Mouse (Mus musculus) c-Kit-positive CD71-negative TER-119-negative erythroid progenitor cells, embryonic 14.5 days (primary cell): ENCODE measurements around the gene Kif3a.

Experiments
- DNase-seq: peaks from one replicate; pipeline ENCODE4 v3.0.0-alpha.2; 2013; ENCODE audit warnings: low read depth

Gene Kif3a

DNA sequence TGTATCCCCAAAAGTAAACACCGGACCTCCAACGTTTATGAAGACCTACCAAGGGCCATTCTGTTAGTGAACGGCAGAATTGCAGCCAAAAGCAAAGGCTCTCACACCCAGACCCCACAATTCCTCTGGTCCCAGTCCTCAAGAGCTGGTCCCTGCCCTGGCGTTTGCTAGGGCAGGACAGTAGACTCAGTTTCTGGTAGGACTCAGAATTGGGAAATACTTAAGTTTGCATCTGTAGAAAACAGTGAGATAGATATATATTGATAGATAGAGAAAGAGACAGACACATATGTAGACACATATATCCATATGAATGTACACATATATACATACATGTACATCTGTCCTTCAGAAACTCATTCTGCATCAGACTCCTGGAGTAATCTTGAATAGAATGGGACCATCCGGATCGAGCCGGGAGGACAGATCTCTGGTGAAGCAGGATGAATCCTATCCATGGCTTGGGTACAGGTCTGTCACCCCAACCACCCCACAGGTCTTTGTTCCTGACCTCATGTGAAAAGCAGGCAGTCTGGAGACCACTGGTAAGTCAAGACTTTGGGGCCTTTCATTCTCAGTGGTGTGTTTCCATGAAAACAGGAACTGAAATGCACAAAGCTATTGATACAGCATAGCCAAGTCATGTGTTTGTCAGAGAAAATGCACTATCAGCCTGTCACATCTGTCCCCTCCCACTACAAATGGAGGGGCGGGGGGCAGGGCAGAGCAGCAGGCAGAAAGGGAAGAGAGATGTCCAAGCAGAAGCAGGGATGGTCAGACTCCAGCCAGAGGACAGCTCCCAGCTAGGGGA, 49.8 kb downstream of the Kif3a start:
- no peak for DNase-seq

DNA sequence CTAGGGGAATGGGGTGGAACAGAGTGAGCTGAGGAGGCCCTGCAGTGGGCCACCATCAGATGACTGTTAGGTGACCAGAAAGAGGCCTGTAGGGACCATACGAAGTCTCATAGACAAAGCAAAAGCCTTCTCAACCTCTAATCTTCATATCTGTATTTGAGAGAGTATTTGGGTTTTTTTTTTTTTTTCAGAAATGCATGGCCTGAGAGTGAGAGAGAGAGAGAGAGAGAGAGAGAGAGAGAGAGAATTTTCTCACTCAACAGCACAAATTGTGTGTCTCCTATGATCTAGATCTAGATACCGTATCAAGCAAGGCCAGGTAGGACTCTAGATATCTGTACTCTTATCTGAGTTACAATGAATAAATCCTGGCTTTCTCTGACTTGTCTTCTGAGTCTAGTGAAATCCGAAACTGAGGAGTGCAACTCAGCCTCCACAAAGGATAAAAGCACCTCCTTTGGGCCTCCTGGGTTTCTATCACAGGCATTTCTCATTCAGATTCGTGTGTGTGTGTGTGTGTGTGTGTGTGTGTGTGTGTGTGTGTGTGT, 50.5 kb downstream of the Kif3a start:
- DNase-seq: no peak

DNA sequence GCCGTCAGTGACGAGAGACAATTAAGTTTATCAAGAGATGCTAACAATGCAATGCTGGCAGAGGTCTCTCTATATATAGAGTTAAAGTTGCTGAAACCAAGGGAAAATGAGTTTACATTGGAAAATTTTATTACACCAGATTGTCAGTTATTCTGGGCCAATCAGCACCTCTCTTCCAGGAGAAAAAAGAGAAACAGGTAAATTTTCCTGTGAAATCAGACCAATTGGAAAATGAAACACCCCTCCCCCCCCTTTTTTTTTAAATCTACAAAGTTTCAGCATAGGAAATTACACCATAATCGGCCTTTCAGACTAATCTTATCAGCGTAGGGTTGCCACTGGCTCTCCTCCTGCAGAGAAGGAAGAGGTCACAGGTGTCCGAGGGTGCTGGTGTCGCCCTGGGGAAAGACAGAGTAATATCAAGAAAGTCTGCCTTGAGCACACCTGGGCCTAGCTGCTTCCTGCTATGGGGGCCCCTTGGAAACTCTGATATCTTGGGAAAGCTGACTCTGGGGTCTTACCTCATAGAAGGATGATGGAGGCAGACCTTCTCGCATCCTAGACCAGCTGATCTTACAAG, 51.5 kb downstream of the Kif3a start, which contains the start of gene Il4:
TSS of gene Il4 (minus strand) at position 51 of the 580 bp plus-strand sequence.
- DNase-seq: no peak

DNA sequence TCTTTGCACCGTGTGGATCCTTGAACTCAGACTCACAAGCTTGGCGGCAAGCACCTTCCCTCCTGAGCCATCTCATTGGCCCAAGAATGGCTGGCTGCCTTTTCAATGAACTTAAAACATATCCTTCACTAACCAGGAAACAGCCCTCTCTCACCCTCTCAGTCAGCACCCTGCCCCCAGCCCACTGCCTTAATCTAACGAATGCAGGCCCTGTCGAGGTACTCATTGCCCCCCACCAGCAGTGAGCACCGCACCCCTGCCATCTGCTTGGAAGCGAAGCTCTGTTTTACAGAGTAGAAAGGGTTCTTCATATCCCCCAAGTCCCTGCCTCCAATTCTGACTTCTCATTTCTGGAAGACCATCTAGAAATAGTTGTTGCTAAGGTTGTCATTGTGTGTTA, 52.2 kb downstream of the Kif3a start:
- no peak for DNase-seq

DNA sequence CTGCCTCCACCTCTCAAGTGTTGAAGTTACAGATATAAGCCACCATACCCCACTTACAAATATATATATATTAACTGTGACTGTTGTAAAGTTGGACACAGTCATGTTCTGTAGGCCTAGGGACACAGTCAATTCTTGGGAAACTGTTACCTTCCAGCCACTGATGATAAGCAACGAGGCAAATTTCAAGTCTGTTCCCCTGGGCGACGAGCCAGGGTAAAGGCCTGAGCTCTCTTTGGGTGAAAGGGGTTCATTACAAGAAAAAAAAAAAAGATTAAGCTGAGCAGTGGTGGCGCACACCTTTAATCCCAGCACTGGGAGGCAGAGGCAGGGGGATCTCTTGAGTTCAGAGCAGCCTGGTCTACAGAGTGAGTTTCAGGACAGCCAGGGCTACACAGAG, 52.9 kb downstream of the Kif3a start:
- DNase-seq: no peak

DNA sequence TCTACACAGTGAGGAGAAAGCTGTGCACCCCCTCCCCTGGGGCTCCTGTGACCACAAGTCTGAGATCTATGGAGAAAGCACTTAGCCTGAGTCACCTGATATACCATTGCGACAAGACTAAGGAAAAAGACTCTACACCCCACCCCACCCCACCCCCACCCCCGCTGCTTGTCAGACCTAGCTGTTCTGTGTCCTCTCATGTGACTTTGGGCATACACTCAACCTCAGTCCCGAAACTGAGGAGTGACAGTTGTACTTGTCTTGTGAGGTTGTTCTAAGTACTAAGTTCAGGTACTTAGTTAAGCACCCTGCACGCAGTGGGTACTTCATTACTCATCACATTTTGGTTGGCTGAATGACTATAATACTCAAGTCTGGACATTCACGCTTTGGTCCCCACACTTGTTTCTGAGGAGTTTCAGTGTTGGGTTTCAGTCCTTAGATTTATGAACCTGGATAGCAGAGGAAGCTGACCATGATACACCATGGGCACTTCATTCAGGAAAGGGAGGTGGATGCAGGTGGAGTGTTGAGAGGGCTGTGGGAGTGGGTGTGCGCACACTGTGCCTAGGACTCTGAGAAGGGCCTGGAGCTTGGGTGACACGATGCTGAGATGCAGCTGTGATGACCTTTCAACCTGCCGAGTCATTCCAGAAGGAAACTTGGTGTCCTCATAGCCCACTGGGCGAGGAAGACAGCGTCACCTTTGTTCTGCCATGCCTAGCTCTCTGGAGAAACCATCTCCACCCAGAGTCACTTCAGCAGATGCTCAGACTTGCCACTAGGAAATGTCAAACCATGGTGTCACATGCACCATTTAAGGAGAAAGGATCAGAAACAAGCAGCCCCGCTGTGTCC, 54.6 kb downstream of the Kif3a start:
- no peak for DNase-seq

DNA sequence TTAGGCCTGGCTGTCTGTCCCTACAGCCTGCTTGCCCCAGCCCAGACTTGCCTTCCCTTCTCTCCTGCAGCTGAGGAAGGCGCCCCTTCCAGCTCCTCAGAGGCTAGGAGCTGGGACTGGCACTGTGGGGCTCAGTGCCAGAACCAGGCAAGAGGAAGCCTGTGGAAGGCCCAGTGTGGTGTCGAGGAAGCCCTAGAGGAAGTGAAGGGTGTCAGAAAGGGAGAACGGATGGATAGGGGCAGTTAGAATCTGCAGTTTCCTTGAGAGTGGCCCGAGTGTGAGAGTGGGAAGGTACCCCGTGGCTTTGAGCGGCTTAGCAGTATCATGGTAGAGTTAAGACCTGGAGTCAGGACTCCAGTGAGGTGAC, 55.2 kb downstream of the Kif3a start:
- no peak for DNase-seq

DNA sequence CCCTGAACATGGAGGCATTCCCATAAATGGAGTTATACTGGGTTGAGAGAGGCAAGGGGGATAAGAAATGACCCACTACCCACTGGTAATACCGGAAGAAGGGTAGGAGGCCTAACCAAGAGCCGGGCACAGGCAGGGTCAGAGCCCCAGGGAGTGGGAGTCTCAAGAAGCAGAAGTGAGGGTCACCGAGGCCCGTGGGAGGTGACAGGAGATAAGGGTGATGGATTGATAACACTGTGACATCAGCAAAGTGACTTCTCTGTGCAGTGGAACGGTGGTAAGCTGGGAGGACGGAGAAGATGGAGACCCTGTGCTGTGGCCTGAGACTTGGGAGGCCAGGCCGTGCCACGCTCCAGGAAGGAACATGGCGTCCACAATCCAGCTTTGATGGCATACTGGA, 56.4 kb downstream of the Kif3a start:
- no peak for DNase-seq

DNA sequence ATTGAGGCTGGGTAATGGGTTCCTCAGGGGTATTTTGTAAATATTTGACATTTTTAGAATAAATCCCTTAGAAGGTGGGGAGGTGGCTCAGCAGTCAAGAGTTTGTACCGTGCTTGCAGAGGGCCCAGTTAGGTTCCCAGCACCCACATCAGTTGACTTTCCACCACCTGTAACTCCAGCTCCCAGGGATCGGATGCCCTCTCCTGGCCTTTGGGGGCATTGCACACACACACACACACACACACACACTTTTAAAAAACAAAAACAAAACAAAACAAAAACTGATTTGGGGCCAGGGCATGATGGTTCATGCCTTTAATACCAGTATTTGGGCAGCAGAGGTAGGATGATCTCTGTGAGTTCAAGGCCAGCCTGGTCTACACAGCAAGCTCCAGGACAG, 56.9 kb downstream of the Kif3a start:
- DNase-seq: no peak

DNA sequence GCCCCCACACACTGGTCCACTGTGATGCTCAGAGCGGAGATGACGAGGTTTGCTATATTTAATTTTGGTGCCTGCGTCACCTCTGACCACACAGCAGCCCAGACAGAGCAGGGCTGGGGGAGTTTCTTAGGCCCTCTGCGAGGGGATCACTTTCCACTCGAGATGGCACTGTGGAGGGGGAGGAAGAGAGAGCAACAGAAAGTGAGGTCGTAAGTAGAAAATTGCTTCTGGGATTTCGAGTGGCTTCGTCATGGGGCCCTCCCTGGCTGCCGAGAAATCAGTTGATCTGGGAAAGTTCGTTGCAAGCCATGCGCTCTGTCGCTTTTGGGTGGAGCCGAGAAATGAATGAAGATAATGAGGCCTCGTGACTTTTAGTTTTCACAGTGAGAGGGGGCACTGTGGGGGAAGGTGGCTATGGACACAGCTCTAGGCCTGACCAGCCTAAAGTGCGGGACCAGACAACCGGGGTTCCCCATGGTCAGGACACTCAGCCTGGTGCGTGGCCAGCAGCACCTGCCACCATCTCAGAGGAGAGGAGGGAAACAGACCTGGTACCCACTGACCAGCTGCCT, 59.7 kb downstream of the Kif3a start:
- DNase-seq: no peak

DNA sequence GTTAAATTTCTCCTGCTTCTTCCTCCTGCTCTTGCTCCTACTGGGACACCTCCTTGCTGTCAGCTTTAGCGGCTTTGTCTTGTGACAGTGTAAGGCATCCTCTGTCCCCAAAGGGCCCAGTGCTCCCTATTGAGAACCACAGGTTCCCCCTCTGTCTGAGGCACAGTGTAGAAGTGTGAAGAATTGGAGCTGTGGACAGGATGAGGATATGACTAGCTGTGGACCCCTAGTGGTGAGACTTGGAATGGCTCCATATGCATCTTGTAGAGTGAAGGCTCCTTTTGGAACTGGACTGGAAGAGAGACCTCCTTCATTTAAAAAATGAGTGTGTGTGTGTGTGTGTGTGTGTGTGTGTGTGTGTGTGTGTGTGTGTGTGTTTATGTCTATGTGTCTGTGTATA, 60.7 kb downstream of the Kif3a start:
- peak; percentile 90 for DNase-seq

DNA sequence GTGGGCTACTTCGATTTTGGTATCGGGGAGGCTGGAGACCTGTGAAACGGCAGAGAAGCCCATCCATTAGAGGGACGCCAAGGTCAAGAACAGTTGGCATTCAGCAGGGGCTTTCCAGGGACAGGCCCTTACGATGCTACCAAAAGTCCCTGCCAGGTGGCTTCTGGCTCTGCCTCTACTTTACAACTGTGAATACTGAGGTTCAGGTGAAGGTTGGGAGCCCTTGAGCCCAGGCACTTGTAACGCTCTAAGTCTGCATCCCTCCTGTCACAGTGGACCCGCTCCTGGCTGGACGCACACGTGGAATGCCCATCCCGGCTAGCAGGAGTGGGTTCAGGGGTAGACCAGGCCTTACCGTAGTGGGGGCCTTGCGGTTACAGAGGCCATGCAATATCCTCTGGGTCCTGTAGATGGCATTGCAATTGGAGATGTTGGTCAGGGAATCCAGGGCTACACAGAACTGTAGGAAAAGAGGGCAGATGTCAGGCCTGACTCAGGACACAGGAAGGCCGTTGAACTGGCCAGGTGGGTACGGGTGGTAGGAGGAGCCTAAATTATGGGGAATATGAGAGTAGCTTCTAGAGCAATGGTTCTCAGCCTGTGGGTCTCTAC, 65.0 kb downstream of the Kif3a start:
- no peak for DNase-seq

DNA sequence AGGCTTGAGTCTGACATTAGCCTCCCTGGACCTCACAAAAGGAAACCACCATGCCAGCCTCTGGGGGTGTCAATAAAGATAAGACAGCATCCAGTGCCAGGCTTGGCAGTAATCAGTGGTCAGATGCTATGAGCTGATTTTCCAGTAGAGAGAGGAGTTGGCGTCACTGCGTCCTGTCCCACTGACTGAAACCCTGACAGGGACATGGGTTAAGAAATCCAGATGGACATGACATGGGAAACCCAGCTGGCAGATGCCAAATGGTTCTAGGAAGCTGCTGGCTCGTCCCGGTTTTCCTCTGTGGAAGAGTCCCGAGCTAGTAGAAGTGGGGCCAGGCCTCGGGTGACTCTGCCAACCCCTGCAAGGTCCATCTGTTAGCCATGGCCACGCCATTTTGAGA, 66.5 kb downstream of the Kif3a start:
- no peak for DNase-seq

DNA sequence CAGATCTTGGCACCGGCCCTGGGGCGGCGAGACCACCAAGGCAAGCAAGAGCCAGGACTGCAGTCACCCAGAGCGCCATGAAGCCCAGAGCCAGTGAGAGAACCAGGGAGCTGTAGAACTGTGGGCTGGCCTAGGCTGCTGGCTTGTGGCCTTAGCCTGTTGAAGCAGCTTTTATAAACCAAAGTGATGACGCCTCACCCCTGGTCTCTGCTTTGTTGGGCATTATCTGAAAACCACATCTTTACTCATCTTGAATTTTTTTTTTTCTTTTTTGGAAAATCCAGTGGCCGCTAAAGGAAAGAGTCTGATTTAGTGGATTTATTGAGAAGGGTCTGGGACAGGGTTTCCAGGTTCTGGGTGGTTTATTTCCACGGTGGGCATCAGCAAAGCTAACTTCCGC, 67.4 kb downstream of the Kif3a start, which contains the start of gene Il13:
TSS of gene Il13 (minus strand) at position 147 of the 400 bp plus-strand sequence.
- DNase-seq: no peak

DNA sequence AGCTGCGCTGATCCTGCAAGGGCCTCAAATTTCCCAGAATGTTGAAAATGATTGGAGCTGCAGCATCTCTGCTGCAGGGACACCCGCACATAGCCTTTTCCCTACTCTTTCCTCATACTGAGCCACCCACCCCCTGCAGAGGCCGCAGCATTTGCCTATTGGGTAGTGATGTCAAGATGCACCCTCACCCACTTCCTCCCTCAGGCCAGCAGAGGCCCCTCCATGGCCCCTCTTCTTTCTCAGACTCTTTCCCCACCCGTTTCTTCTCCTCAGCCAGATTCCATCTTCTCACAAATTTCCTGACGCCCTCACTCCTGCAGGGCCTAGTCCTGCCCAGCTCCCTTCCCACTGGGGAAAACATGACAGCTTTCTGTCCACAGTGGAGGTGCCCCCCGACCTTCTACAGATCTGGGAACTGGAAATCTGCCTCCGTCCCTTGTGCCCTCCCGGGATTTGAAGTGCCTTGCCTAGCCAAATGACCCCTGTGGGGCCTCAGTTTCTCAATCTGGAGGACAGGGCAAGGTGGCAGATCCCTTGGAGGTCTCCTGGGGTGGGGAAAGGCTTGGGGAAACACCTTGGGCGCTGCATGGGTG, 68.5 kb downstream of the Kif3a start:
- no peak for DNase-seq

DNA sequence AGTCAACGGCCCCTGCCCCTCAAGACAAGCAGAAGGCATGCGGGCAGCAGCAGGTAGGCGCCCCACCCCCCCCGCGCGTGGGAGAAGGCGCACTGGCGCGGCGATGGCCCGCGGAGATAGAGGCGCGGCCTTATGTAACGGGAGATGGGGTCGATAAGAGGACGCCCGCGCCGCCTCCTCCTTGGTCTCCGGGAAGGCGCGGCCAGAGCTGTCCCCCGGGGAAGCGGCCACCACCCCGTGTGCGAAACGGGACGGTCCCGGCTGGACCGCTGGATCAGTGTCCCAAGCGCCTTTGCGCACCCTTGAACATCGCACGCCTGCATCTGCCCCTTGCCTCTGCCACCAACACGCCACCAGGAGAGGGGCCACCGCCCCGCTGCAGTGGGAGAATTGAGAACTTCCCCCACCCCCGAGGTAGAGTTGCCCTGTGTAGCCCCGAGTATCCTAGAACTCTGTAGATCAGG, 69.0 kb downstream of the Kif3a start:
- no peak for DNase-seq

DNA sequence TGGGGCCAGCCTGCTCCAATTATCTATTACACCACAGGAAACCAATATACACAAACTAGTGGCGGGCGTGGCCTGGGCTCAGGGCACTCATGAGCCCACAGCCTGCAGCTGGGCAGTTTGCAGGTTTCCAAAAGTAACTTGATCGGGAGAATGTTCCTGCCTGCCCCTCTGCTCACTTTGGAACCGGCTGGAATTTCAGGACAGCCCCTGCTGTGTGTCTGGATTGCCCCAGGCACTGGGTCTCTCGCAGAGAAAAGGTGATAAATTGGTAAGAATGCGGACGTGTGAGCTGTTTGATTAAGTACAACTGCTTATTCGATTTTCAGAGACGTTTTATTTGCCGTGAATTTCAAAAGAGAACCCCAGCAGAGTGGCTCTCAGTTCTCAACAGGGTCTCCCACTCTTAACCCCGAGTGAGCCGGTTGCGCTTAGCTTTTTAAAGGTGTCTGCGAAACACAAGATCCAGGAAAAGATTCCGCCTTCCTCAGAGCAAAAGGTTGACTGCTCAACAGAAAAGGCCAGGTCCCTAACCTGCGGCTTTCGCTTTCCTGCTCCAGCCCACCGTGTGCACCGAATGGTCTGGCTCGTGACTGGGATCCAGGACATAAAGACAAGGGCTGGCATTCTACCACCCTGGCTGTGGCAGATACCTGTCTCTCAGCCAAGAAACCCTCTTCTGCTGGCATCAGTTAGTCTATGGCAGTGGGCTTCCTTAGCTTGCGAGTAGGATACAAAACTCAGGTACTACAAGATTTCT, 70.0 kb downstream of the Kif3a start:
- no peak for DNase-seq

DNA sequence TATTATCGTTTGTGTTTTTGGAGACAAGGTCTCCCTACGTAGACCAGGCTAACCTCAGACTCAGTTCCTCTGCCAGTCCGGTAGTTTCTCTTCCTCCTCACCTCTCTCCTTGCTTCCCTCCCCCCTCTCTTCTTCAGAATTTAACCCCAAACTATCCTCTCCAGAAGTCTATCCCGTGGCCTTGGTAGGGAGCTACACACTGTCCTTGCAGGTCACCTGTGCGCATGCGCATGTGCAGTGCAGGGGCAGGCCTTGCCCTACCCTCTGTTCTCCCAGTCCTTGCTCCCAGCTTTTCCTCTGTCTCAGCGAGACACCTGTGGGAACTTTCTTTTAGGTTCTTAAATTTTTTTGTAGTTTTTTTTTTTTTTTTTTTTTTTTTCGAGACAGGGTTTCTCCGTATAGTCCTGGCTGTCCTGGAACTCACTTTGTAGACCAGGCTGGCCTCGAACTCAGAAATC, 70.7 kb downstream of the Kif3a start:
- DNase-seq: no peak

DNA sequence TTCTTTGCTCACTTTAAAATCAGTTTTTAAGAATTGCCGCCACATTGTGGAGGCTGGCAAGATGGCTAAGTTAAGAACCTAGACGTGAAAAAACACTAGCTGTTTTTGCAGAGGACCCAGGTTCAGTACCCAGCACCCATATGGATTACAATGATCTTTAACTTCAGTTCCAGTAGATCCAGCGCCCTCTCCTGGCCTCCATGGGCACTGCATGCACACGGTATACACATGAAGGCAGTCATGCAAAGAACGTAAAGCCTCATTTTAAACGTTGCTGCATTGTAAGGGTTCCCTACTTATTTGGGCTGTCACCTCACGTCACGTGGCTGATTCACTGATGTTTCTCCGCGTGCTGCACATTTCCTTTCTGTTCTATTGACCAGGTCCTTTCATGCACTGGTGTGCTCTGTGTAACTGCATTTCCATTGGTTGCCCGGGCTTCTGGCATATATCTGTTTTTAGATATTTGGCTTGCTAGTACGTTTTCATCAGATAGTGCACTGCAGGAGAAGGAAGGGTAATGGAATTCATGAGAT, 75.6 kb downstream of the Kif3a start:
- no peak for DNase-seq

DNA sequence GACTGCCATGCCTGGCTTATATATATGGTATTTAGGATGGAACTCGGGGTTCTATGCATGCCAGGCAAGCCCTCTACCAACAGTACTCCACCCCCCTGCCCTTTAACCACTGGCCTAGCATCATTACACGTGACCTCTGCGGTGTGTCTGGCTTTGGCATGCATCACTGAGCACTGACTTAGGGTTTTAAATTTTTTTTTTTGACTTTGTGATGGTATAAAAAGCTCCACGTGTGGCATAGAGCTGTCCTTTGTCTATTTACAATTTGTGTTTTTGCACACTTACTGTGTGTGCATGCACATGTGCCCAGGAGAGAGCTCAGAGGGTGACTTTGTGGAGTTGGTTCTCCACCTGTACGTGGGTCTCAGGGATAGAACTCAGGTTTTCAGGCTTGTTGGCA, 76.8 kb downstream of the Kif3a start:
- no peak for DNase-seq
